Mouse (Mus musculus): Measurements from ENCODE around the gene Pabpc4l. TPM values are rescaled to one million over a fixed set of nuclear protein-coding genes. Genes with fewer than 3 reads are reported as not detected.
A peak's percentile ranks its signal among the peaks of the same experiment; 100 is the strongest.
"Not testable (repeated sequence)": the region's sequence is repeated elsewhere in the genome, so short reads cannot be mapped to it uniquely, and the experiment has no call there.

Pabpc4l gene
- polyA plus RNA-seq (2015; fragmentation: Nextera tagmentation; extraction: Ambion mirVana), result 2.4 and 3.3 TPM in 2 replicates

- no peaks in the 10 kb centered on the region for H3K4me1 ChIP-seq (replicated peaks; ENCODE audit: control insufficient read depth, insufficient read depth, low read length)
- no peak for TF ChIP-seq CTCF (IDR thresholded peaks at IDR 0.05; ENCODE audit: low read depth)
- H3K27ac ChIP-seq (ENCODE audit: low read depth, low read length), result peak within 1 kb of the TSS; percentile 50
- H3K4me3 ChIP-seq (ENCODE audit: low read depth, low read length), result peak within 1 kb of the TSS; percentile 52
- no peaks in the 10 kb centered on the region for H3K36me3 ChIP-seq (ENCODE audit: control insufficient read depth, insufficient read depth)
- under 1% methylated on average over 37 of the region's 37 CpGs for WGBS
- no peaks in the 10 kb centered on the region for H3K9me3 ChIP-seq (ENCODE audit: control insufficient read depth)
- peak; percentile 49; the same call in 1 of the 2 replicates for ATAC-seq
- no peaks in the 10 kb centered on the region for H3K27me3 ChIP-seq (replicated peaks; ENCODE audit: control insufficient read depth, insufficient read depth, low read length)
- peak within 1 kb of the TSS; percentile 84 for H3K4me2 ChIP-seq (replicated peaks; ENCODE audit: low read depth)
- peak within 1 kb of the TSS; percentile 43; the same call in 1 of the 2 replicates for H3K9ac ChIP-seq (ENCODE audit: low read depth, low read length)
These were observed at the start of gene Pabpc4l for GRCm38 (mm10) chr3:46447481-46448265. Pabpc4l (minus strand) TSS chr3:46448219.

- Histone ChIP-seq H3K4me3 (ENCODE audit: low read depth, low read length) (no peak overlapping the region), H3K27me3 (replicated peaks; ENCODE audit: control insufficient read depth, insufficient read depth, low read length) (no peaks in the 10 kb centered on the region), H3K9me3 (ENCODE audit: control insufficient read depth) (no peaks in the 10 kb centered on the region; the same call in 1 of the 2 replicates), H3K36me3 (ENCODE audit: control insufficient read depth, insufficient read depth) (no peaks in the 10 kb centered on the region), H3K4me2 (replicated peaks; ENCODE audit: low read depth) (no peak overlapping the region), H3K4me1 (replicated peaks; ENCODE audit: control insufficient read depth, insufficient read depth, low read length) (no peaks in the 10 kb centered on the region), H3K27ac (ENCODE audit: low read depth, low read length) (no peak overlapping the region), H3K9ac (ENCODE audit: low read depth, low read length) (no peak overlapping the region)
- ATAC-seq, result no peak
- TF ChIP-seq CTCF (IDR thresholded peaks at IDR 0.05; ENCODE audit: low read depth), result no peak
- 62% methylated on average over 5 of the region's 5 CpGs for WGBS
These were observed 42.9 kb upstream of the Pabpc4l start for GRCm38 (mm10) chr3:46490989-46491259.

DNA sequence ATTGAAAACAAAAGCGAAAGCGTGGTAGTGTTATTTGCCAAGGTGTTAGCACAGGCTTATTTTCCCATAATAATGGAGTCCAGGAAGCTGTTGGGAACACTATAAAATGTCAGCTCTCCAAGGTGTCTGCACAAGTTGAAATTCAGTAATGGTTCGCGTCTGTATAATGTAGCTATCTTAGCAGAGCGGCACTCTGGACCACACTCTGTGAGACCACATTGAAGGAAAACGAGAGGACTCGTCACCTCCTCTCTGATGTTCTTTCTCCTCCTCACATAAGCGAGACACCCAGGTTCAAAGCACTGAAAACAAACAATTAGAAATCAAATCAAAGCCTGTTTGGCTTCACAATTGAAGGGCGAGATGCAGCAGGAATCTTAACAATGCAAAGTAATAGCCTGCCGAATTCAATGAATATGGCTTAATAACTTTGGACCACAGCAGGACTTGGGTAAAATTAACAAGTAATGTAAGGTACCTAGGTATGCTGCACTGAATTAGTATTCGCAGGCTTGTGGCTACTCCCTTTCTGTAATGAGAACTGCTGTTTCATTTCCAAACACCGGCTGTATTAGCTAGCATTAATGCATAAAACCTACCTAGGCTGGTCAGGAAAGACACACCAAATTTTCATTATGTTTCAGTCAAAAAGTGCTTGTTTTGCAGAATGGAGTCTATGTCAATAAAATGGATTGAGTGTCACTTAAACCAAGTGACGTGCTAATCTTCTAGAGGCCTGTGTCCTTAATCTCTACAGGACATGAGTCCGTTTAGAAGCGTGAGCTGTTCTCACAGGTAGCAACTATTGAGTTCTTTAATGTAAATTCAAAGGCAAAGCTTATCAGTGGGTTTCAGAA lies 42.3 kb upstream of the Pabpc4l start:
- no peak overlapping the region for H3K4me3 ChIP-seq (ENCODE audit: low read depth, low read length)
- no peak overlapping the region for H3K27ac ChIP-seq (ENCODE audit: low read depth, low read length)
- H3K36me3 ChIP-seq (ENCODE audit: control insufficient read depth, insufficient read depth), result no peaks in the 10 kb centered on the region
- ATAC-seq, result no peak
- no peak overlapping the region for H3K4me2 ChIP-seq (replicated peaks; ENCODE audit: low read depth)
- H3K9me3 ChIP-seq (ENCODE audit: control insufficient read depth), result no peaks in the 10 kb centered on the region; the same call in 1 of the 2 replicates
- WGBS, result 71% methylated on average over 15 of the region's 15 CpGs
- TF ChIP-seq CTCF (IDR thresholded peaks at IDR 0.05; ENCODE audit: low read depth), result no peak
- H3K27me3 ChIP-seq (replicated peaks; ENCODE audit: control insufficient read depth, insufficient read depth, low read length), result no peaks in the 10 kb centered on the region
- H3K9ac ChIP-seq (ENCODE audit: low read depth, low read length), result no peak overlapping the region
- H3K4me1 ChIP-seq (replicated peaks; ENCODE audit: control insufficient read depth, insufficient read depth, low read length), result no peaks in the 10 kb centered on the region

GRCm38 (mm10) chr3:46486091-46486490 lies 38.1 kb upstream of the Pabpc4l start:
- not testable (repeated sequence) for H3K27me3 ChIP-seq (replicated peaks; ENCODE audit: control insufficient read depth, insufficient read depth, low read length)
- 68% methylated on average over 1 of the region's 1 CpGs for WGBS

DNA sequence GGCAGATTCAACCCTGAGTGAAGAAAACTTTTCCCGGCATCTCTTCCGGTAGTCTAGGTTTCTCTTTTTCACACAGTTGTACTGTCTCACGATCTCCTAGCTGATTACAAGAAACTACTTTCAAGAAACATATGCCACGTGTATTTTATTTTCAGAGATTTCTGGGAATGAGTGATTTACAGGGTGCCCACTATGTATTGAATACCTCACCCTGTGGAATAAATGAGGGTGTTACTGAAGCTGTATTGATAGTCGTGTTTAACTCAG lies 180 bp upstream of the Pabpc4l start:
- H3K4me2 ChIP-seq (replicated peaks; ENCODE audit: low read depth), result peak overlapping the region; percentile 84
- H3K36me3 ChIP-seq (ENCODE audit: control insufficient read depth, insufficient read depth), result no peaks in the 10 kb centered on the region
- no peaks in the 10 kb centered on the region for H3K9me3 ChIP-seq (ENCODE audit: control insufficient read depth)
- no peak for TF ChIP-seq CTCF (IDR thresholded peaks at IDR 0.05; ENCODE audit: low read depth)
- peak overlapping the region; percentile 52 for H3K4me3 ChIP-seq (ENCODE audit: low read depth, low read length)
- H3K4me1 ChIP-seq (replicated peaks; ENCODE audit: control insufficient read depth, insufficient read depth, low read length), result no peaks in the 10 kb centered on the region
- H3K27ac ChIP-seq (ENCODE audit: low read depth, low read length), result no peak overlapping the region
- no peaks in the 10 kb centered on the region for H3K27me3 ChIP-seq (replicated peaks; ENCODE audit: control insufficient read depth, insufficient read depth, low read length)
- 0 out of 2 replicates have a peak overlapping the region, but pooled peaks have one; percentile 43 for H3K9ac ChIP-seq (ENCODE audit: low read depth, low read length)
- WGBS, result 6% methylated on average over 5 of the region's 5 CpGs
- ATAC-seq, result no peak

More at GRCm38 (mm10) chr3:46486091-46486490, 38.1 kb upstream of the Pabpc4l start:
- not testable (repeated sequence) for ATAC-seq; H3K27ac ChIP-seq (ENCODE audit: low read depth, low read length); H3K9me3 ChIP-seq (ENCODE audit: control insufficient read depth); H3K36me3 ChIP-seq (ENCODE audit: control insufficient read depth, insufficient read depth); H3K4me3 ChIP-seq (ENCODE audit: low read depth, low read length); H3K4me1 ChIP-seq (replicated peaks; ENCODE audit: control insufficient read depth, insufficient read depth, low read length); H3K9ac ChIP-seq (ENCODE audit: low read depth, low read length); H3K4me2 ChIP-seq (replicated peaks; ENCODE audit: low read depth)

DNA sequence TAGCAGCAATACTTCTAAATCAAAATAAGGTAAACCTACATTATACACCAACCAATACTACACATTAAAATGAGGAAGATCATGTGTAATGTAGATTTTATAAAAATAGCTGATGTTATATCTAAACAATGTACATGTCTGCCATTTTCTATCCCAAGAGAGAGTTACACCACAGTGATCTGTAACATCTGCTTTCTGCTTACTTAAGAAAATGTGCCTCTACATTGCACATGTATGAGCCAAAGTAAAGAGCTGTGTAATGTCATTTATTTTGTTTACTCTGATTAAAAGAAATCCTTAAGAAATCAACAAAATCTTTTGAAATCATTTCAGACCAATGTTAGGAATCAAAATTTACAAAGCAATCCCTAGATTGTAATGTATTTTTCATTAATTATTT lies 16.6 kb downstream of the Pabpc4l start:
- Histone ChIP-seq H3K9ac (ENCODE audit: low read depth, low read length) (no peak overlapping the region), H3K4me1 (replicated peaks; ENCODE audit: control insufficient read depth, insufficient read depth, low read length) (no peaks in the 10 kb centered on the region), H3K27ac (ENCODE audit: low read depth, low read length) (no peak overlapping the region), H3K9me3 (ENCODE audit: control insufficient read depth) (no peaks in the 10 kb centered on the region), H3K4me3 (ENCODE audit: low read depth, low read length) (no peak overlapping the region), H3K36me3 (ENCODE audit: control insufficient read depth, insufficient read depth) (no peaks in the 10 kb centered on the region), H3K4me2 (replicated peaks; ENCODE audit: low read depth) (no peak overlapping the region), H3K27me3 (replicated peaks; ENCODE audit: control insufficient read depth, insufficient read depth, low read length) (no peaks in the 10 kb centered on the region)
- no peak for TF ChIP-seq CTCF (IDR thresholded peaks at IDR 0.05; ENCODE audit: low read depth)
- ATAC-seq, result no peak
